Comparison of ENCODE assay signal across 8 mouse cellular contexts in genomic region chr1:89463138-89463537, GRCm38 (mm10). TPM values are rescaled to one million over a fixed set of nuclear protein-coding genes. Genes with fewer than 3 reads are reported as not detected.
DNase-seq lines count a peak whose midpoint lies in the region; ATAC-seq and TF ChIP-seq lines count a peak whose summit lies in the region.
"Had no signal": no experiment of that assay in that cellular context is flagged by ENCODE, and none has a peak within 500 bp of the region (broad histone marks: within the 10 kb centered on the region; RNA-seq: fewer than 3 reads in every experiment).

No protein-coding gene starts in this region.

- H3K9ac ChIP-seq in stomach, embryonic 14.5 days (replicated peaks; ENCODE audit: low read depth, low read length): 0 out of 2 replicates have a peak overlapping the region, but pooled peaks have one; percentile 14
- H3K9ac ChIP-seq: embryonic facial prominence, embryonic 12.5 days had no signal

- H3K4me3 ChIP-seq in layer of hippocampus, adult 2 months: no peak overlapping the region
- H3K4me3 ChIP-seq in embryonic facial prominence, embryonic 10.5 days: no peak overlapping the region
- H3K4me3 ChIP-seq in stomach, embryonic 14.5 days (ENCODE audit: low read depth, low read length): no peak overlapping the region
- H3K4me3 ChIP-seq: embryonic facial prominence, embryonic 12.5 days had no signal

- WGBS in embryonic facial prominence, embryonic 10.5 days: 53% methylated on average over 8 of the region's 8 CpGs
- WGBS in stomach, embryonic 14.5 days: 34% methylated on average over 8 of the region's 8 CpGs

- H3K36me3 ChIP-seq in embryonic facial prominence, embryonic 10.5 days (replicated peaks): peaks cover 13% of the 10 kb centered on the region
- no peaks in the 10 kb centered on the region for H3K36me3 ChIP-seq in stomach, embryonic 14.5 days (ENCODE audit: control insufficient read depth, insufficient read depth, low read length)
- H3K36me3 ChIP-seq: embryonic facial prominence, embryonic 12.5 days had no signal

- peaks cover 7% of the 10 kb centered on the region; the same call in 1 of the 2 replicates for H3K9me3 ChIP-seq in embryonic facial prominence, embryonic 10.5 days
- peaks cover 3% of the 10 kb centered on the region; the same call in 1 of the 2 replicates for H3K9me3 ChIP-seq in stomach, embryonic 14.5 days (ENCODE audit: control insufficient read depth, low read depth, low read length)

- H3K4me1 ChIP-seq in embryonic facial prominence, embryonic 10.5 days: peaks cover 77% of the 10 kb centered on the region
- peaks cover 39% of the 10 kb centered on the region for H3K4me1 ChIP-seq in stomach, embryonic 14.5 days (ENCODE audit: control insufficient read depth, insufficient read depth, low read length)

- TF ChIP-seq CTCF in layer of hippocampus, adult 2 months (conservative IDR thresholded peaks at IDR 0.05): peak; percentile 20

- no peak overlapping the region; the same call in 1 of the 2 replicates for H3K27ac ChIP-seq in layer of hippocampus, adult 2 months
- H3K27ac ChIP-seq in embryonic facial prominence, embryonic 10.5 days (replicated peaks): no peak overlapping the region
- no peak overlapping the region for H3K27ac ChIP-seq in stomach, embryonic 14.5 days (ENCODE audit: low read length)
- H3K27ac ChIP-seq: embryonic facial prominence, embryonic 12.5 days had no signal

- peak; percentile 39 to 52; a peak in 1 of 4 replicates for ATAC-seq in hematopoietic stem cell, adult 5-6 weeks (replicated peaks in 1 of 2; ENCODE audit: insufficient read depth in 1 of 2, low FRiP score in 2 of 2, low TSS enrichment in 1 of 2, low read depth in 1 of 2, poor library complexity in 2 of 2, severe bottlenecking in 2 of 2)
- ATAC-seq in stomach, embryonic 14.5 days (ENCODE audit: insufficient number of reproducible peaks, insufficient read depth, low FRiP score, low read depth): no peak

- H3K4me2 ChIP-seq in stomach, embryonic 14.5 days (replicated peaks; ENCODE audit: low read depth, low read length): no peak overlapping the region
- H3K4me2 ChIP-seq: embryonic facial prominence, embryonic 12.5 days had no signal

- no peak for DNase-seq in layer of hippocampus, adult 2 months (ENCODE audit: low spot score in 2 of 2)
- DNase-seq in layer of hippocampus, adult 8-10 months (ENCODE audit: low spot score in 2 of 2): no peak
- DNase-seq in embryonic facial prominence, embryonic 10.5 days (ENCODE audit: low spot score): peak; percentile 36
- DNase-seq in cerebellum, adult 11-12 months: no peak
- no peak for DNase-seq in spleen, postnatal 10 days (ENCODE audit: low spot score in 2 of 2)

- H3K27me3 ChIP-seq in embryonic facial prominence, embryonic 10.5 days (replicated peaks; ENCODE audit: low read depth, poor library complexity, severe bottlenecking): no peaks in the 10 kb centered on the region
- no peaks in the 10 kb centered on the region for H3K27me3 ChIP-seq in stomach, embryonic 14.5 days (ENCODE audit: control insufficient read depth, insufficient read depth, low read length)
- H3K27me3 ChIP-seq: embryonic facial prominence, embryonic 12.5 days had no signal

RNA-seq across cellular contexts. Expression of gene Agap1, which starts 8.5 kb away (rescaled TPM):
- 100 to 1,000 TPM; 292 to 293 TPM for total RNA-seq in layer of hippocampus, adult 2 months (2021)
- total RNA-seq in layer of hippocampus, adult 8-10 months (2022): 100 to 1,000 TPM; 235 to 308 (median 283) TPM
- 13.6 and 14.8 TPM in 2 replicates for polyA plus RNA-seq in embryonic facial prominence, embryonic 10.5 days (2016; fragmentation: Nextera tagmentation; extraction: Ambion mirVana)
- total RNA-seq in hematopoietic stem cell, adult 5-6 weeks (2017): 6.9 and 8.4 TPM in 2 replicates
- 17.6 and 20.0 TPM in 2 replicates for polyA plus RNA-seq in stomach, embryonic 14.5 days (2014; fragmentation: Nextera tagmentation; extraction: Ambion mirVana)

Comparison
In these comparisons a context has a peak if more than half of its experiments do, and no peak if none do; other contexts are left out.
1. RNA of gene Agap1, which starts 8.5 kb away (total RNA-seq): 292 to 293 TPM in layer of hippocampus, adult 2 months and 235 to 308 TPM in layer of hippocampus, adult 8-10 months; 6.9 to 8.4 TPM in hematopoietic stem cell, adult 5-6 weeks; every median in the first group is over 10 times any median in the second.